Mouse (Mus musculus): ENCODE data around the gene Reps2. TPM values are rescaled to one million over a fixed set of nuclear protein-coding genes. Genes with fewer than 3 reads are reported as not detected.

The Reps2 gene
- polyA plus RNA-seq, 1 experiment from 2014 or later, result 0.90 TPM

DNA sequence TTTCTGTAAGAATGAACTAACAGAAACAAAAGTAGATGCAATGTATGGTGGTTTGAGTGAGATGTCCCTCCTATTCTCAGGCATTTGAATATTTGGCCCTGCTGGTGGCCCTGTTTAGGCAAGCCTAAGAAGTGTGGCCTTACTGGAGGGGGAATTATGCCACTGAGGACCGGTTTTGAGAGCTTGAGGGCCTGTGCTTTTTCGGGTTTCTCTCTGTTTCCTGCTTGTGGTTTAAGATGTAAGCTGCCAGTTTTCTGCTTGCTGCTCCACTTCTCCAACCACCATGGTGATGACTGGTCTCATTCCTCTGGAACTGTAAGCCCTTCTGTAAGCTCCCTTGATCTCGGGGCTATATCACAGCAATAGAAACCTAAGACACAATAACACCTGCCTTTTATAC lies 142.5 kb downstream of the Reps2 start:
- no peak overlapping the region for H3K27ac ChIP-seq (ENCODE audit: low read depth)
- no peaks in the 10 kb centered on the region for H3K36me3 ChIP-seq (replicated peaks; ENCODE audit: insufficient read depth, low read length)
- DNase-seq, result no peak
- 39% methylated on average over 3 of the region's 3 CpGs for WGBS (ENCODE audit: insufficient replicate concordance)
- H3K27me3 ChIP-seq (ENCODE audit: insufficient read depth, low read length), result 0 out of 2 replicates have a peak, but pooled peaks cover 4% of the 10 kb centered on the region
- H3K9ac ChIP-seq (replicated peaks), result no peak overlapping the region
- no peak for ATAC-seq
- H3K9me3 ChIP-seq (ENCODE audit: low read length), result no peaks in the 10 kb centered on the region
- TF ChIP-seq EP300 (IDR thresholded peaks at IDR 0.05; ENCODE audit: low read depth), result no peak
- TF ChIP-seq CTCF (IDR thresholded peaks at IDR 0.05; ENCODE audit: low read depth), result no peak
- no peak overlapping the region for H3K4me2 ChIP-seq (ENCODE audit: low read depth, low read length)
- H3K4me1 ChIP-seq (ENCODE audit: insufficient read depth), result no peaks in the 10 kb centered on the region
- no peak overlapping the region for H3K4me3 ChIP-seq (ENCODE audit: low read depth, low read length)

DNA sequence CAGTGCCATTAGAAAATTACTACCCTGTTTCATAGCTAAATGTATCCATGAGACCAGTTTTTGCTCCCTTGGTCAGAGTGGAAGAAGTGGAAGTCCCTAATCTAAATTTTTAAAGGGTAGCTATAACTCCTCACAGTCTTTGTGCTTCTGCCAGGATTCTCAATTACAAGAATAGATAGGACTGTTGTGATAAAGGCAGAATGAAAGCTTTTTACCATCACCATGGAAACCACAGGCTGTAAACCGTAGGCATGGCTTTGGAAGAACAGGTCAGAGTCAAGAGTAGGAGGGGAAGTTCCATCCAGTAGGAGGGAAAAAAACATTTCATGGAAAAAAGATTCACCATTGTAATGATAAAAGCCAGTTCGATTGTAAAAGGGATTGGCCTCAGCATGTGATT lies 147.0 kb downstream of the Reps2 start:
- no peak overlapping the region for H3K4me2 ChIP-seq (ENCODE audit: low read depth, low read length)
- no peaks in the 10 kb centered on the region for H3K4me1 ChIP-seq (ENCODE audit: insufficient read depth)
- 49% methylated on average over 2 of the region's 2 CpGs for WGBS (ENCODE audit: insufficient replicate concordance)
- DNase-seq, result no peak
- H3K9ac ChIP-seq (replicated peaks), result no peak overlapping the region
- ATAC-seq, result no peak
- H3K4me3 ChIP-seq (ENCODE audit: low read depth, low read length), result no peak overlapping the region
- no peaks in the 10 kb centered on the region for H3K9me3 ChIP-seq (ENCODE audit: low read length)
- TF ChIP-seq CTCF (IDR thresholded peaks at IDR 0.05; ENCODE audit: low read depth) (no peak), EP300 (IDR thresholded peaks at IDR 0.05; ENCODE audit: low read depth) (no peak)
- H3K27me3 ChIP-seq (ENCODE audit: insufficient read depth, low read length), result no peaks in the 10 kb centered on the region
- no peak overlapping the region for H3K27ac ChIP-seq (ENCODE audit: low read depth)
- no peaks in the 10 kb centered on the region for H3K36me3 ChIP-seq (replicated peaks; ENCODE audit: insufficient read depth, low read length)

DNA sequence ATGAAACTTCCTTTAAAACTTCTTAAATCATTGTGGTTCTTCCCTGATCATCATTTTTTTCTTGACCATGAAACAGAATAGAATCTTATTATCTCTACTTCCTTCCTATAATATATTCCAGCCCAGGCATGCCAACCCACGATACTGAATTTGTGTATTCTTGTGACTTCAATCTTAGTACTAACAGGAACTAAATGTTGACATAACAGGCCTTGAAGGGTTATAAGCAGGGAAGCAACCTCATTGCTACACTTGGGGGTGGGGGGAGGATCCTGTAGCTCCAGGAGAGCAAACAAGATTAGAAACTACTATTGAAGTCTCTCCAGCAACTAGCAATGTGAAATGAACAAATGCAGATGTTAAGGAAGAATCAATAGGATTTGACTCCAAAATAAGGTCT lies 154.8 kb downstream of the Reps2 start:
- no peak for DNase-seq
- H3K4me2 ChIP-seq (ENCODE audit: low read depth, low read length), result no peak overlapping the region
- ATAC-seq, result no peak
- WGBS (ENCODE audit: insufficient replicate concordance), result 12% methylated on average over 1 of the region's 1 CpGs
- no peaks in the 10 kb centered on the region for H3K9me3 ChIP-seq (ENCODE audit: low read length)
- no peak overlapping the region for H3K27ac ChIP-seq (ENCODE audit: low read depth)
- H3K27me3 ChIP-seq (ENCODE audit: insufficient read depth, low read length), result no peaks in the 10 kb centered on the region
- H3K4me1 ChIP-seq (ENCODE audit: insufficient read depth), result no peaks in the 10 kb centered on the region
- no peak overlapping the region for H3K4me3 ChIP-seq (ENCODE audit: low read depth, low read length)
- no peak overlapping the region for H3K9ac ChIP-seq (replicated peaks)
- H3K36me3 ChIP-seq (replicated peaks; ENCODE audit: insufficient read depth, low read length), result no peaks in the 10 kb centered on the region
- TF ChIP-seq EP300 (IDR thresholded peaks at IDR 0.05; ENCODE audit: low read depth), result no peak
- TF ChIP-seq CTCF (IDR thresholded peaks at IDR 0.05; ENCODE audit: low read depth), result no peak

DNA sequence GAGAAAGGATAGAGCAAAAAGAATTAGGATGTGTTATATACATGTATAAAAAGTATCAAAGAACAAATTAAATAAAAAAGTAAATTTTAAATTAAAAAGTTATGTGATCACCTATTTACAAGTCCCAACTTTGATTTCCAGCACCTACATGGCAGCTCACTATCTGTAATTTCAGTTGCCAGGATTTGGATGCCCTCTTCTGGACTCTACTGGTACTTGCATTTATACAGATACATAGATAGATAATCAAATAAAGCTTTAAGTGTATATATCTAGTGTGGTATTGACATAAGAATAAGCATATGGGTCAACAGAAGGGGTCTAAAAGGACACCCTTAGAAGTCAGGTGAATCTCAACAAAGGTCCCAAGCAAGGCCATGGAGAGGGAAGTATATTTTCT lies 155.7 kb downstream of the Reps2 start:
- no peaks in the 10 kb centered on the region for H3K36me3 ChIP-seq (replicated peaks; ENCODE audit: insufficient read depth, low read length)
- H3K9ac ChIP-seq (replicated peaks), result no peak overlapping the region
- ATAC-seq (no peak), DNase-seq (no peak)
- no peaks in the 10 kb centered on the region for H3K4me1 ChIP-seq (ENCODE audit: insufficient read depth)
- H3K9me3 ChIP-seq (ENCODE audit: low read length), result no peaks in the 10 kb centered on the region
- H3K27me3 ChIP-seq (ENCODE audit: insufficient read depth, low read length), result no peaks in the 10 kb centered on the region
- H3K27ac ChIP-seq (ENCODE audit: low read depth), result no peak overlapping the region
- peak; percentile 31 for TF ChIP-seq CTCF (IDR thresholded peaks at IDR 0.05; ENCODE audit: low read depth)
- no peak for TF ChIP-seq EP300 (IDR thresholded peaks at IDR 0.05; ENCODE audit: low read depth)
- no peak overlapping the region for H3K4me2 ChIP-seq (ENCODE audit: low read depth, low read length)
- H3K4me3 ChIP-seq (ENCODE audit: low read depth, low read length), result no peak overlapping the region

DNA sequence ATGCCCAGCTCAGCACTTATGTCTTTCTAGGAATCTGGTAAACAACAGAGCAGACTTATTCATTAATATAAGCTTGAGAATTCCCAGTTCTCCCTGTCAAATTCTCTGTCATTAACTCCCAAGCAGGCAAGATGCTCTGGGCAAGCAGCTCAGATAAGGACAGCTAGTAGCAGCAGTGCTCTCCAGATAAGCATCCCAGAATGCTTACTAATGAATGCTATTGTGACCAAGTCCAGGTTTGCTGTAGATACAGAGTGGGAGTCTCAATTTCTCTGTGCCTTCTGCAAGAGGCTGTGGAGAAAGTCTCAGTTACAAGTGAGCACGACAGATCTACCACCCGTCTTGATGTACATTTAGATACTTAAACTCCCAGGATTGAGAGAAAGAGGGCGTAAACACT lies 173.2 kb downstream of the Reps2 start:
- DNase-seq (no peak), ATAC-seq (peak; percentile 97)
- H3K4me1 ChIP-seq (ENCODE audit: insufficient read depth), result no peaks in the 10 kb centered on the region
- no peak overlapping the region for H3K9ac ChIP-seq (replicated peaks)
- WGBS (ENCODE audit: insufficient replicate concordance), result 65% methylated on average over 3 of the region's 3 CpGs
- H3K9me3 ChIP-seq (ENCODE audit: low read length), result no peaks in the 10 kb centered on the region
- H3K36me3 ChIP-seq (replicated peaks; ENCODE audit: insufficient read depth, low read length), result no peaks in the 10 kb centered on the region
- H3K27me3 ChIP-seq (ENCODE audit: insufficient read depth, low read length), result 0 out of 2 replicates have a peak, but pooled peaks cover 2% of the 10 kb centered on the region
- peak overlapping the region; percentile 26; the same call in 1 of the 2 replicates for H3K4me2 ChIP-seq (ENCODE audit: low read depth, low read length)
- no peak overlapping the region for H3K27ac ChIP-seq (ENCODE audit: low read depth)
- no peak overlapping the region for H3K4me3 ChIP-seq (ENCODE audit: low read depth, low read length)
- TF ChIP-seq CTCF (IDR thresholded peaks at IDR 0.05; ENCODE audit: low read depth), result no peak
- peak; percentile 94 for TF ChIP-seq EP300 (IDR thresholded peaks at IDR 0.05; ENCODE audit: low read depth)

DNA sequence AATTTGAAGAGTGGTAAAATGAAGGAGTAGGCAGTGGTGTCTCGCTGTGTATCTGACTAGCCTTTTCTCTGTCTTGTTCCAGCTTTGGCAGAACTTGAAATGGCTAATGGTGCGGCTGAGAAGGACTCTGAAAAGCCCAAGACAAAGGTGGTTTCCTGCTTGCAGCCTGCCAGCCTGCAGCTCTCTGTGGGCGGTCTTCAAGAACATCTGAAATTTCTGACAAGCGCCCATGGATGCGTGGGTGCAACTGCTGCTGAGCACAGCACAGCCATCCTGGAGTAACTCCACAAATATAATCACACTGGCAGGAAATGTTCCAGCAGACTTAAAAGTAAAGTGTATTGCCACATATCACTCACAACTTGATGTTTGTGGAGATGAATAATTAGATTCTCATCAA lies 181.3 kb downstream of the Reps2 start:
- Histone ChIP-seq H3K9me3 (ENCODE audit: low read length) (no peaks in the 10 kb centered on the region), H3K4me3 (ENCODE audit: low read depth, low read length) (no peak overlapping the region), H3K4me2 (ENCODE audit: low read depth, low read length) (no peak overlapping the region), H3K36me3 (replicated peaks; ENCODE audit: insufficient read depth, low read length) (no peaks in the 10 kb centered on the region), H3K9ac (replicated peaks) (no peak overlapping the region), H3K4me1 (ENCODE audit: insufficient read depth) (no peaks in the 10 kb centered on the region), H3K27me3 (ENCODE audit: insufficient read depth, low read length) (no peaks in the 10 kb centered on the region), H3K27ac (ENCODE audit: low read depth) (no peak overlapping the region)
- ATAC-seq, result no peak
- no peak for DNase-seq
- WGBS (ENCODE audit: insufficient replicate concordance), result 60% methylated on average over 5 of the region's 5 CpGs
- TF ChIP-seq CTCF (IDR thresholded peaks at IDR 0.05; ENCODE audit: low read depth) (no peak), EP300 (IDR thresholded peaks at IDR 0.05; ENCODE audit: low read depth) (no peak)

DNA sequence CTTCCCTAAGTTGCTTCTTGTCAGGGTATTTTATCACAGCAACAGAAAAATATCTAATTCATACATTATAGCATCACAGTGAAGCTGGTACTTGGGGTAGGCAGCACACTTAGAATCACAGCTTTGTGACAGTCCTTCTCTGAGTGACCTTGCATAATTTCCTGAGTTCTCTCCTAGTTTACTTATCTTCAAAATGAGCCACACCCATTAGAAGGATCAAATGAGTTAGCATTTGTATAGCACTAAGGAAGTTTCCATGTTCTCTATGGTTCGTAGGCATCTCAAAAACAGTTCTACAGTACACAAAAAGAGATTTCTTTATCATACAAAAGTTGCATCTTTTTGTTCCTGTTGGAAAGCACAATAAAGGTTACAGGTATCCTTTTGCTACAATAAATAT lies 187.0 kb downstream of the Reps2 start:
- Histone ChIP-seq H3K4me2 (ENCODE audit: low read depth, low read length) (no peak overlapping the region), H3K9me3 (ENCODE audit: low read length) (no peaks in the 10 kb centered on the region), H3K9ac (replicated peaks) (no peak overlapping the region), H3K27ac (ENCODE audit: low read depth) (no peak overlapping the region), H3K4me1 (ENCODE audit: insufficient read depth) (no peaks in the 10 kb centered on the region), H3K4me3 (ENCODE audit: low read depth, low read length) (no peak overlapping the region), H3K27me3 (ENCODE audit: insufficient read depth, low read length) (no peaks in the 10 kb centered on the region), H3K36me3 (replicated peaks; ENCODE audit: insufficient read depth, low read length) (no peaks in the 10 kb centered on the region)
- WGBS (ENCODE audit: insufficient replicate concordance), result 68% methylated on average over 1 of the region's 1 CpGs
- ATAC-seq (peak; percentile 85), DNase-seq (no peak)
- TF ChIP-seq EP300 (IDR thresholded peaks at IDR 0.05; ENCODE audit: low read depth) (no peak), CTCF (IDR thresholded peaks at IDR 0.05; ENCODE audit: low read depth) (no peak)
